In the genomic region with DNA sequence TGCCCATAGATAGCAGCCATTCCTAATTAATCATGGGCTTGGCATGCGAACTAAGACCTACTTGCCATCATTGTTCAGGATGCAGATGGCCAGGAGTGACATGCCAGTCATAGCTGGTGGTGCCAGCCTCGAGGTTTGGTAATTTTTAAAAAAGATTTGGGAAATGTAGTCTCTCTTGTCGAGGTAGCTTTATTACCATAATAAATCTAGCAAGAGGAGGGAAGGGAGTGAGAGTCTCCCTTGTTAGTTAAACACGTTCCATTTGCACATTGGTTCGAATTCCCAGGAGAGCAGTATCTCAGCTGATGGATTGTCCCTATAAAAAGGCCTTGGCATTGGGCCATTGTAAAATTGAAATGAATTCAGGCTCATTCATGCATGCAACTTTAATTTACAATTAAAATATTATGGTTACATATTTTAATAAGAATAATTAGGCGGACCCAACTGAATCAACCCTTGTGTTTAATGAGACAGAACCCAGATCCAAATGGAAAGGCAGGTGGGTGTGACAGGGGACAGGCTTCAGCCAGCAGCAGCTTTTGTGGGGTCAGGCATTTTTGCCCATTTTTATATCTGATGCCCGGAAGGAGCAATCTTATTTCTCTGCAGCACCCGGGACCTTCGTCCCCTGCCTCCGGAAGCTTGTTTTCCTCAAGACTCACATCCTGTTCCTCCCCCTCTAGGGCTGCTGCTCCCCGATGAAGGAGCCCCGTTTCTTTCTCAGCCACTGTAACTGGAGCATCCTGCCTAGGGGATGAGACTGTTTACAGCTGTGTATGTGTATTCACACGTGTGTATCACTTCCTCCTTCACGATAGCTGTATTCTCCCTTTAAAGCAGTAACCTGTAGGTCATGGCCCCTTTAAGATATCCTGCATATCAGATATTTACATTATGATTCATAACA, we compare ENCODE assay signal across 10 mouse cellular contexts. TPM values are rescaled to one million over a fixed set of nuclear protein-coding genes. Genes with fewer than 3 reads are reported as not detected.
DNase-seq lines count a peak whose midpoint lies in the region; ATAC-seq lines count a peak whose summit lies in the region.
"Had no signal": no experiment of that assay in that cellular context is flagged by ENCODE, and none has a peak within 500 bp of the region (broad histone marks: within the 10 kb centered on the region; RNA-seq: fewer than 3 reads in every experiment).

No protein-coding gene starts in this region.

- H3K4me1 ChIP-seq in hindbrain, embryonic 13.5 days (replicated peaks) = peaks cover 21% of the 10 kb centered on the region
- H3K4me1 ChIP-seq in hindbrain, embryonic 10.5 days (replicated peaks) = peaks cover 8% of the 10 kb centered on the region; the same call in 1 of the 2 replicates
- peaks cover 5% of the 10 kb centered on the region; the same call in 1 of the 2 replicates for H3K4me1 ChIP-seq in midbrain, embryonic 14.5 days (ENCODE audit: control insufficient read depth, insufficient read depth, low read length)
- H3K4me1 ChIP-seq in midbrain, embryonic 11.5 days (ENCODE audit: control insufficient read depth, insufficient read depth, low read length) = no peaks in the 10 kb centered on the region

- H3K36me3 ChIP-seq in hindbrain, embryonic 13.5 days = no peaks in the 10 kb centered on the region
- H3K36me3 ChIP-seq in hindbrain, embryonic 10.5 days = peaks cover 21% of the 10 kb centered on the region
- H3K36me3 ChIP-seq in midbrain, embryonic 14.5 days (ENCODE audit: control insufficient read depth, insufficient read depth, low read length) = no peaks in the 10 kb centered on the region
- H3K36me3 ChIP-seq in midbrain, embryonic 11.5 days (ENCODE audit: control insufficient read depth, insufficient read depth, low read length) = no peaks in the 10 kb centered on the region
- H3K36me3 ChIP-seq: G1E; limb, embryonic 13.5 days had no signal

- peak overlapping the region; percentile 77 for H3K27ac ChIP-seq in hindbrain, embryonic 13.5 days
- H3K27ac ChIP-seq in hindbrain, embryonic 10.5 days = no peak overlapping the region
- peak overlapping the region; percentile 49; the same call in 1 of the 2 replicates for H3K27ac ChIP-seq in midbrain, embryonic 14.5 days (replicated peaks; ENCODE audit: low read depth, low read length)
- no peak overlapping the region for H3K27ac ChIP-seq in midbrain, embryonic 11.5 days (ENCODE audit: low read depth, low read length)
- H3K27ac ChIP-seq: limb, embryonic 13.5 days had no signal

- H3K9me3 ChIP-seq in hindbrain, embryonic 13.5 days = no peaks in the 10 kb centered on the region
- H3K9me3 ChIP-seq in hindbrain, embryonic 10.5 days = 0 out of 2 replicates have a peak, but pooled peaks cover 4% of the 10 kb centered on the region
- no peaks in the 10 kb centered on the region for H3K9me3 ChIP-seq in midbrain, embryonic 14.5 days (ENCODE audit: control insufficient read depth, low read length)
- no peaks in the 10 kb centered on the region for H3K9me3 ChIP-seq in midbrain, embryonic 11.5 days (ENCODE audit: control insufficient read depth, low read length)
- H3K9me3 ChIP-seq: G1E; limb, embryonic 13.5 days had no signal

- 36% methylated on average over 14 of the region's 14 CpGs for WGBS in hindbrain, embryonic 13.5 days
- 79% methylated on average over 14 of the region's 14 CpGs for WGBS in hindbrain, embryonic 10.5 days
- WGBS in midbrain, embryonic 14.5 days = 67% methylated on average over 14 of the region's 14 CpGs
- WGBS in midbrain, embryonic 11.5 days = 86% methylated on average over 14 of the region's 14 CpGs

- peak; percentile 54; the same call in 1 of the 2 replicates for ATAC-seq in hindbrain, embryonic 13.5 days (ENCODE audit: low FRiP score)
- ATAC-seq in midbrain, embryonic 14.5 days (ENCODE audit: low FRiP score, low TSS enrichment) = no peak
- ATAC-seq in midbrain, embryonic 11.5 days (ENCODE audit: low FRiP score) = no peak
- peak; percentile 42 for ATAC-seq in granulocyte monocyte progenitor cell, adult 5-6 weeks (replicated peaks; ENCODE audit: poor library complexity, severe bottlenecking)

- H3K4me3 ChIP-seq in hindbrain, embryonic 13.5 days = no peak overlapping the region
- H3K4me3 ChIP-seq in hindbrain, embryonic 10.5 days = no peak overlapping the region
- H3K4me3 ChIP-seq in midbrain, embryonic 14.5 days (replicated peaks; ENCODE audit: low read depth, low read length) = no peak overlapping the region
- no peak overlapping the region for H3K4me3 ChIP-seq in midbrain, embryonic 11.5 days (ENCODE audit: low read depth, low read length)
- H3K4me3 ChIP-seq: limb, embryonic 13.5 days had no signal

- H3K9ac ChIP-seq in hindbrain, embryonic 13.5 days = no peak overlapping the region
- H3K9ac ChIP-seq in midbrain, embryonic 14.5 days (replicated peaks; ENCODE audit: low read length) = no peak overlapping the region
- H3K9ac ChIP-seq in midbrain, embryonic 11.5 days (ENCODE audit: low read length) = no peak overlapping the region
- H3K9ac ChIP-seq: limb, embryonic 13.5 days had no signal

- no peaks in the 10 kb centered on the region for H3K27me3 ChIP-seq in hindbrain, embryonic 13.5 days
- no peaks in the 10 kb centered on the region for H3K27me3 ChIP-seq in hindbrain, embryonic 10.5 days (ENCODE audit: insufficient read depth, poor library complexity, severe bottlenecking)
- H3K27me3 ChIP-seq in midbrain, embryonic 14.5 days (ENCODE audit: control insufficient read depth, insufficient read depth, low read length) = no peaks in the 10 kb centered on the region
- H3K27me3 ChIP-seq in midbrain, embryonic 11.5 days (ENCODE audit: control insufficient read depth, insufficient read depth, low read length) = no peaks in the 10 kb centered on the region
- H3K27me3 ChIP-seq: limb, embryonic 13.5 days had no signal

- no peak for DNase-seq in hindbrain, embryonic 10.5 days (ENCODE audit: low spot score)
- DNase-seq in midbrain, embryonic 14.5 days = peak; percentile 64
- DNase-seq in midbrain, embryonic 11.5 days (ENCODE audit: low spot score, missing footprints) = no peak
- no peak for DNase-seq in ovary, postnatal 36 days (ENCODE audit: low spot score)
- no peak for DNase-seq in layer of hippocampus, adult 8-10 months (ENCODE audit: low spot score in 2 of 2)
- DNase-seq: lung, postnatal 10 days had no signal

- no peak overlapping the region for H3K4me2 ChIP-seq in hindbrain, embryonic 13.5 days
- no peak overlapping the region for H3K4me2 ChIP-seq in midbrain, embryonic 14.5 days (ENCODE audit: low read length)
- no peak overlapping the region for H3K4me2 ChIP-seq in midbrain, embryonic 11.5 days
- H3K4me2 ChIP-seq: limb, embryonic 13.5 days had no signal

RNA-seq across cellular contexts. Expression of a gene that starts 43.3 kb away (rescaled TPM):
- 47.9 and 51.3 TPM in 2 replicates for polyA plus RNA-seq in hindbrain, embryonic 13.5 days (2015; fragmentation: Nextera tagmentation; extraction: Ambion mirVana)
- polyA plus RNA-seq in hindbrain, embryonic 10.5 days (2016; fragmentation: Nextera tagmentation; extraction: Ambion mirVana) = 35.8 and 41.9 TPM in 2 replicates
- 54.7 and 55.2 TPM in 2 replicates for polyA plus RNA-seq in midbrain, embryonic 14.5 days (2014; fragmentation: Nextera tagmentation; extraction: Ambion mirVana)
- polyA plus RNA-seq in midbrain, embryonic 11.5 days (2014; fragmentation: Nextera tagmentation; extraction: Ambion mirVana) = 52.0 and 53.4 TPM in 2 replicates
- total RNA-seq in granulocyte monocyte progenitor cell, adult 5-6 weeks (2014; fragmentation: Nextera tagmentation) = 54.5 and 58.4 TPM in 2 replicates
- total RNA-seq in granulocyte monocyte progenitor cell, adult 5-6 weeks (2017) = 57.2 and 65.3 TPM in 2 replicates
- 100 to 1,000 TPM in 3 of 4 experiments, 10 to 100 TPM in 1; 95.0 to 117 (median 110) TPM for total RNA-seq in layer of hippocampus, adult 8-10 months (2022)
- polyA plus RNA-seq: G1E had no signal

Comparison
In these comparisons a context has a peak if more than half of its experiments do, and no peak if none do; other contexts are left out.
1. H3K27ac ChIP-seq: peak in hindbrain, embryonic 13.5 days (single experiment) and midbrain, embryonic 14.5 days (single experiment); none in hindbrain, embryonic 10.5 days (single experiment) and midbrain, embryonic 11.5 days (single experiment).
2. ATAC-seq: peak in hindbrain, embryonic 13.5 days (single experiment) and granulocyte monocyte progenitor cell, adult 5-6 weeks (single experiment); none in midbrain, embryonic 14.5 days (single experiment) and midbrain, embryonic 11.5 days (single experiment).